Mouse (Mus musculus) midbrain, postnatal 0 days (tissue): ENCODE results near the gene Medag. TPM values are rescaled to one million over a fixed set of nuclear protein-coding genes. Genes with fewer than 3 reads are reported as not detected.

ENCODE experiments used
- ATAC-seq: fragments of 200-750 bp; cut with Nextera tagmentation; 2 replicates; pipeline ENCODE4 v1.8.0; 2017; ENCODE audit warnings: moderate number of reproducible peaks, mild to moderate bottlenecking, moderate TSS enrichment, moderate library complexity; ENCODE audit not compliant: low FRiP score
- DNase-seq: peaks from one replicate; pipeline ENCODE4 v3.0.0-alpha.2; 2015; ENCODE audit warnings: low spot score
- H3K27ac ChIP-seq: fragments of 300-500 bp; sonication (generic); 2 replicates; pipeline ENCODE4 v1.5.1; 2014; ENCODE audit warnings: low read depth, mild to moderate bottlenecking, low read length, mixed read lengths
- H3K27me3 ChIP-seq: fragments of 300-500 bp; sonication (generic); 2 replicates; pipeline ENCODE4 v1.6.1; 2014; ENCODE audit warnings: low read length, control low read depth, mixed read lengths; ENCODE audit not compliant: insufficient read depth
- H3K36me3 ChIP-seq: fragments of 300-500 bp; sonication (generic); 2 replicates; pipeline ENCODE4 v1.6.1; 2014; ENCODE audit warnings: low read length, control low read depth, mixed read lengths; ENCODE audit not compliant: insufficient read depth
- H3K4me1 ChIP-seq: fragments of 300-500 bp; sonication (generic); 2 replicates; pipeline ENCODE4 v1.6.1; 2014; ENCODE audit warnings: mild to moderate bottlenecking, control low read depth, antibody characterized with exemption, low read length, mixed read lengths; ENCODE audit not compliant: insufficient read depth
- H3K4me2 ChIP-seq: fragments of 300-500 bp; sonication (generic); 2 replicates; pipeline ENCODE4 v1.6.1; 2014; ENCODE audit warnings: low read depth, mild to moderate bottlenecking, low read length, mixed read lengths; ENCODE audit not compliant: poor library complexity, severe bottlenecking
- H3K4me3 ChIP-seq: fragments of 300-500 bp; sonication (generic); 2 replicates; pipeline ENCODE4 v1.5.1; 2014; ENCODE audit warnings: low read depth, mild to moderate bottlenecking, low read length, moderate library complexity
- H3K9ac ChIP-seq: fragments of 300-500 bp; sonication (generic); replicated peaks from 2 replicates; pipeline ENCODE4 v1.6.1; 2014; ENCODE audit warnings: mild to moderate bottlenecking, low read length, moderate library complexity, mixed read lengths; ENCODE audit not compliant: poor library complexity, severe bottlenecking
- H3K9me3 ChIP-seq: fragments of 300-500 bp; sonication (generic); 2 replicates; pipeline ENCODE4 v1.6.1; 2016; ENCODE audit warnings: low read length, control low read depth
- CTCF ChIP-seq: IDR thresholded peaks from 2 replicates; pipeline ENCODE4 v1.5.1; 2016; ENCODE audit warnings: antibody characterized with exemption, mild to moderate bottlenecking
- WGBS: fragments of 180-500 bp; shearing (Covaris S2); extraction: QIAGEN DNeasy Blood & Tissue Kit; methylation state at CpG from one replicate; pipeline ENCODE4 v1.1.7; 2014; 5-methylcytosine and 5-hydroxymethylcytosine counted together
- polyA plus RNA-seq: library from polyadenylated mRNA; unstranded; fragments of >200 nt; fragmentation: Nextera tagmentation; extraction: Ambion mirVana; gene quantifications from 2 replicates; pipeline ENCODE4 v1.2.1, GENCODE M21; 2015
- total RNA-seq: library from RNA; depleted of rRNA; stranded (reverse); fragments of >200 nt; gene quantifications from 2 replicates; pipeline ENCODE4 v1.2.3, GENCODE M21; 2014; rRNA removed

Medag gene
- total and polyA plus RNA-seq, 2 experiments from 2014 or later: 2.1 to 2.6 TPM

DNA sequence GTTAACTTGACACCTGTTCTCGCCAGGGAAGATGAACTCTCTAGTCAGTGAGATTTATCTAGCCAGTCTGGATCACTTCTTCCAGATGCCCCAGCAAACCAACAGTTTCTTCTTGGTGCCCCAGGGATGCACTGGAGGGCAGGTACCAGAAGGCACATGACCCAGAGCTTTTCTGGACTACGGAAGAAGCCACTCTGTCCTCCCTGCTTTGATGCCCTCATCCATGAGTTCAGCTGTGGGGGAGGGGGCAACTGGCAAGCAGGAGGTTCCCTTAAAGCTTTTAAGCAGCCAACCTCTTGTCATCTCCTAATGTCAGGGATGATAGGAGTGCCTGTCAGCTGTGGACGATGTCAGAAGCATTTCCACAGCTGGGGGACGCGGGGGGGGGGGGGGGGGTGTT is 53.8 kb downstream of the Medag start:
- no peaks in the 10 kb centered on the region for H3K36me3 ChIP-seq
- WGBS: 50% methylated on average over 5 of the region's 5 CpGs
- DNase-seq (no peak), ATAC-seq (no peak)
- H3K4me2 ChIP-seq: no peak overlapping the region
- no peaks in the 10 kb centered on the region for H3K9me3 ChIP-seq
- no peaks in the 10 kb centered on the region for H3K27me3 ChIP-seq
- H3K27ac ChIP-seq: no peak overlapping the region
- no peak for TF ChIP-seq CTCF
- peaks cover 4% of the 10 kb centered on the region; the same call in 1 of the 2 replicates for H3K4me1 ChIP-seq
- no peak overlapping the region for H3K9ac ChIP-seq
- no peak overlapping the region for H3K4me3 ChIP-seq

GRCm38 (mm10) chr5:149474142-149474541 is 62.6 kb downstream of the Medag start:
- 90% methylated on average over 9 of the region's 9 CpGs for WGBS
- DNase-seq: no peak
- no peak overlapping the region for H3K27ac ChIP-seq

GRCm38 (mm10) chr5:149474701-149475468 is 63.3 kb downstream of the Medag start:
- DNase-seq (peak; percentile 22), ATAC-seq (no peak)
- Histone ChIP-seq H3K9ac (no peak overlapping the region), H3K4me1 (no peaks in the 10 kb centered on the region), H3K36me3 (no peaks in the 10 kb centered on the region), H3K4me3 (no peak overlapping the region), H3K9me3 (no peaks in the 10 kb centered on the region), H3K27me3 (no peaks in the 10 kb centered on the region), H3K4me2 (no peak overlapping the region), H3K27ac (no peak overlapping the region)
- 88% methylated on average over 16 of the region's 16 CpGs for WGBS
- no peak for TF ChIP-seq CTCF

More at GRCm38 (mm10) chr5:149474142-149474541, 62.6 kb downstream of the Medag start:
- no peaks in the 10 kb centered on the region for H3K9me3 ChIP-seq
- no peak for ATAC-seq
- H3K27me3 ChIP-seq: no peaks in the 10 kb centered on the region
- H3K4me3 ChIP-seq: no peak overlapping the region
- TF ChIP-seq CTCF: peak; percentile 54
- H3K4me1 ChIP-seq: no peaks in the 10 kb centered on the region
- H3K4me2 ChIP-seq: no peak overlapping the region
- H3K9ac ChIP-seq: no peak overlapping the region
- no peaks in the 10 kb centered on the region for H3K36me3 ChIP-seq

Other genes with a start within 250 kb of the Medag start
- 48.1 and 50.9 TPM in 2 replicates for gene Uspl1, start 227.4 kb upstream of the Medag start, total RNA-seq
- gene Uspl1, start 227.4 kb upstream of the Medag start, polyA plus RNA-seq: 43.0 and 47.0 TPM in 2 replicates
- 171 and 252 TPM in 2 replicates for gene Hmgb1, start 227.3 kb upstream of the Medag start, total RNA-seq
- gene Hmgb1, start 227.3 kb upstream of the Medag start, polyA plus RNA-seq: 603 and 756 TPM in 2 replicates
- 2.5 and 8.5 TPM in 2 replicates for gene Alox5ap, start 147.0 kb upstream of the Medag start, total RNA-seq
- gene Alox5ap, start 147.0 kb upstream of the Medag start, polyA plus RNA-seq: 10.5 and 10.6 TPM in 2 replicates
- 0.76 and 1.9 TPM in 2 replicates for gene Tex26, start 27.9 kb downstream of the Medag start, total RNA-seq
- gene Tex26, start 27.9 kb downstream of the Medag start, polyA plus RNA-seq: 1.3 and 1.4 TPM in 2 replicates
- gene Wdr95, start 116.9 kb downstream of the Medag start, total RNA-seq: 0.33 TPM in 1 of 2 replicates, not detected in the other
- gene Wdr95, start 116.9 kb downstream of the Medag start, polyA plus RNA-seq: 0.28 and 0.41 TPM in 2 replicates
- 28.5 and 38.1 TPM in 2 replicates for gene Hsph1, start 224.6 kb downstream of the Medag start, total RNA-seq
- gene Hsph1, start 224.6 kb downstream of the Medag start, polyA plus RNA-seq: 66.6 and 74.1 TPM in 2 replicates